Comparison of ENCODE assay signal across 8 mouse cellular contexts in genomic region chr13:46727038-46727836, GRCm38 (mm10). TPM values are rescaled to one million over a fixed set of nuclear protein-coding genes. Genes with fewer than 3 reads are reported as not detected.
DNase-seq lines count a peak whose midpoint lies in the region; ATAC-seq and TF ChIP-seq lines count a peak whose summit lies in the region.

No protein-coding gene starts in this region.

- peak overlapping the region; percentile 98 for H3K27ac ChIP-seq in embryonic facial prominence, embryonic 13.5 days
- H3K27ac ChIP-seq in kidney, adult 2 months (ENCODE audit: insufficient read depth, low read depth, low read length), result peak overlapping the region; percentile 74
- H3K27ac ChIP-seq in liver, embryonic 11.5 days (ENCODE audit: low read depth, low read length), result peak overlapping the region; percentile 95

- no peaks in the 10 kb centered on the region for H3K27me3 ChIP-seq in embryonic facial prominence, embryonic 13.5 days
- H3K27me3 ChIP-seq in kidney, adult 2 months (replicated peaks; ENCODE audit: control insufficient read depth, insufficient read depth, low read length), result no peaks in the 10 kb centered on the region
- H3K27me3 ChIP-seq in liver, embryonic 11.5 days (replicated peaks; ENCODE audit: control insufficient read depth, insufficient read depth, low read length), result no peaks in the 10 kb centered on the region

- peak overlapping the region; percentile 99 for H3K4me3 ChIP-seq in embryonic facial prominence, embryonic 13.5 days
- H3K4me3 ChIP-seq in kidney, adult 2 months (ENCODE audit: insufficient read depth, low read depth, low read length), result peak overlapping the region; percentile 95
- peak overlapping the region; percentile 73 for H3K4me3 ChIP-seq in liver, embryonic 11.5 days (ENCODE audit: low read depth, low read length)

- no peaks in the 10 kb centered on the region for H3K9me3 ChIP-seq in embryonic facial prominence, embryonic 13.5 days
- H3K9me3 ChIP-seq in liver, embryonic 11.5 days (ENCODE audit: control insufficient read depth, low read length), result no peaks in the 10 kb centered on the region

- no peaks in the 10 kb centered on the region for H3K36me3 ChIP-seq in embryonic facial prominence, embryonic 13.5 days
- no peaks in the 10 kb centered on the region for H3K36me3 ChIP-seq in kidney, adult 2 months (ENCODE audit: control insufficient read depth, insufficient read depth, low read length)
- H3K36me3 ChIP-seq in liver, embryonic 11.5 days (ENCODE audit: control insufficient read depth, insufficient read depth, low read length), result no peaks in the 10 kb centered on the region

- no peak for TF ChIP-seq POLR2A in kidney, adult 2 months (IDR thresholded peaks at IDR 0.05; ENCODE audit: low read depth, low read length)

- peak; percentile 45 for DNase-seq in layer of hippocampus, adult 11-12 months (ENCODE audit: low spot score)
- no peak for DNase-seq in layer of hippocampus, adult 9-10 months (ENCODE audit: low spot score)
- DNase-seq in heart, adult 18-20 months, result peak; percentile 69 to 75
- DNase-seq in kidney, adult 2 months, result peak; percentile 62
- DNase-seq in liver, embryonic 11.5 days (ENCODE audit: low spot score), result peak; percentile 79
- peak; percentile 45 to 59 for DNase-seq in monocyte, adult 2 months (ENCODE audit: low read depth in 1 of 2, low spot score in 2 of 2)
- peak; percentile 68 to 88 for DNase-seq in spleen, postnatal 4 days (ENCODE audit: low spot score in 2 of 2)

- H3K4me1 ChIP-seq in embryonic facial prominence, embryonic 13.5 days, result peaks cover 18% of the 10 kb centered on the region
- H3K4me1 ChIP-seq in kidney, adult 2 months (ENCODE audit: control insufficient read depth, insufficient read depth, low read length), result peaks cover 9% of the 10 kb centered on the region
- peaks cover 10% of the 10 kb centered on the region for H3K4me1 ChIP-seq in liver, embryonic 11.5 days (replicated peaks; ENCODE audit: control insufficient read depth, insufficient read depth, low read length)

- TF ChIP-seq CTCF in kidney, adult 2 months (conservative IDR thresholded peaks at IDR 0.05; ENCODE audit: insufficient read depth, insufficient read length, low read depth, low read length), result no peak

- peak overlapping the region; percentile 72 for H3K4me2 ChIP-seq in embryonic facial prominence, embryonic 13.5 days
- peak overlapping the region; percentile 72 for H3K4me2 ChIP-seq in liver, embryonic 11.5 days

- peak overlapping the region; percentile 97 for H3K9ac ChIP-seq in embryonic facial prominence, embryonic 13.5 days
- H3K9ac ChIP-seq in liver, embryonic 11.5 days (ENCODE audit: low read depth, low read length), result peak overlapping the region; percentile 87

- WGBS in embryonic facial prominence, embryonic 13.5 days, result under 1% methylated on average over 75 of the region's 85 CpGs
- under 1% methylated on average over 85 of the region's 85 CpGs for WGBS in kidney, adult 2 months
- WGBS in liver, embryonic 11.5 days, result under 1% methylated on average over 82 of the region's 85 CpGs

- ATAC-seq in embryonic facial prominence, embryonic 13.5 days (ENCODE audit: insufficient number of reproducible peaks, insufficient read depth, low FRiP score, low TSS enrichment, low read depth), result peak; percentile 83
- ATAC-seq in liver, embryonic 11.5 days (replicated peaks; ENCODE audit: low FRiP score), result peak; percentile 70

RNA-seq across cellular contexts. Expression of gene Nup153, which starts 0.5 kb away (rescaled TPM):
- 23.6 and 27.4 TPM in 2 replicates for polyA plus RNA-seq in embryonic facial prominence, embryonic 13.5 days (2015; fragmentation: Nextera tagmentation; extraction: Ambion mirVana)
- 10 to 100 TPM; 33.6 to 40.2 TPM for total RNA-seq in heart, adult 18-20 months (2021)
- polyA plus RNA-seq in kidney, adult 2 months (2012; rRNA removed), result 38.2 and 42.0 TPM in 2 replicates
- 41.6 and 42.1 TPM in 2 replicates for polyA plus RNA-seq in liver, embryonic 11.5 days (2014; fragmentation: Nextera tagmentation; extraction: Ambion mirVana)

RNA-seq across cellular contexts. Expression of gene Fam8a1, which starts 57.9 kb away (rescaled TPM):
- 12.0 and 12.6 TPM in 2 replicates for polyA plus RNA-seq in embryonic facial prominence, embryonic 13.5 days (2015; fragmentation: Nextera tagmentation; extraction: Ambion mirVana)
- 10 to 100 TPM; 31.7 to 37.0 TPM for total RNA-seq in heart, adult 18-20 months (2021)
- 20.4 and 21.5 TPM in 2 replicates for polyA plus RNA-seq in kidney, adult 2 months (2012; rRNA removed)
- polyA plus RNA-seq in liver, embryonic 11.5 days (2014; fragmentation: Nextera tagmentation; extraction: Ambion mirVana), result 5.0 and 5.6 TPM in 2 replicates
